11 mouse cellular contexts compared by ENCODE assay signal in the genomic region with DNA sequence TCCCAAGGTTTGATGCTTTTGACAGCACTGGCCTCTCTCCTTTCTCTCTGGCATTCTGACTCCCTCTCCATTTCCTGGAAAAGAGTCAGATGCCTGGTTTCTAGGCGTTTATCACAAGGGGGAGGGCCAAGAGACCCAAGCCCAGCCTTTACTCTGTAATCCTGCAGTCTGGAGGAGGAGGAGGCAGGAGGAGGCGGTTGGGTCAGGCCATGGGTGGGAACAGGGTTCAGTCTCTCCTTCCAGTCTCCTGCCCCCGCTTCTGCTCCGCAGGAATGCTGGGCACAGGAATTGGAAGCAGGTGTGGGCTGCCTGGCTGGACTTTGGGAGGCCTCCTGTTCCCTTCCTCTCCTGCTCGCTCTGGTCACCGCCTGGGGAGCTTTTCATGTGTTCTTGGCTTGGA. TPM values are rescaled to one million over a fixed set of nuclear protein-coding genes. Genes with fewer than 3 reads are reported as not detected.
DNase-seq lines count a peak whose midpoint lies in the region; ATAC-seq and TF ChIP-seq lines count a peak whose summit lies in the region.
"Had no signal": no experiment of that assay in that cellular context is flagged by ENCODE, and none has a peak within 500 bp of the region (broad histone marks: within the 10 kb centered on the region; RNA-seq: fewer than 3 reads in every experiment).

No protein-coding gene starts in this region.

- H3K36me3 ChIP-seq in heart, embryonic 13.5 days: 0 out of 2 replicates have a peak, but pooled peaks cover 5% of the 10 kb centered on the region
- H3K36me3 ChIP-seq in lung, postnatal 0 days (ENCODE audit: insufficient read depth, low read length): no peaks in the 10 kb centered on the region
- H3K36me3 ChIP-seq: liver, embryonic 15.5 days had no signal

- H3K27me3 ChIP-seq in heart, embryonic 13.5 days (replicated peaks): no peaks in the 10 kb centered on the region
- H3K27me3 ChIP-seq in lung, postnatal 0 days (replicated peaks; ENCODE audit: insufficient read depth, low read length): no peaks in the 10 kb centered on the region

- ATAC-seq in heart, embryonic 13.5 days (ENCODE audit: extremely low read depth, insufficient number of reproducible peaks, low FRiP score, low TSS enrichment): no peak
- ATAC-seq in lung, postnatal 0 days: no peak
- ATAC-seq: forebrain, postnatal 0 days had no signal

- H3K4me3 ChIP-seq in heart, embryonic 13.5 days: no peak overlapping the region
- no peak overlapping the region for H3K4me3 ChIP-seq in lung, postnatal 0 days (ENCODE audit: low read depth, low read length)
- H3K4me3 ChIP-seq: liver, embryonic 15.5 days had no signal

- no peak for TF ChIP-seq CTCF in lung, postnatal 0 days (IDR thresholded peaks at IDR 0.05)

- H3K9ac ChIP-seq in heart, embryonic 13.5 days: peak overlapping the region; percentile 62
- H3K9ac ChIP-seq in lung, postnatal 0 days (replicated peaks; ENCODE audit: low read depth): no peak overlapping the region
- H3K9ac ChIP-seq: forebrain, postnatal 0 days; liver, embryonic 15.5 days had no signal

- WGBS in heart, embryonic 13.5 days: 20% methylated on average over 6 of the region's 6 CpGs
- WGBS in lung, postnatal 0 days: 25% methylated on average over 6 of the region's 6 CpGs

- H3K27ac ChIP-seq in heart, embryonic 13.5 days (replicated peaks): peak overlapping the region; percentile 85
- H3K27ac ChIP-seq in lung, postnatal 0 days (ENCODE audit: low read length): peak overlapping the region; percentile 62; the same call in 1 of the 2 replicates
- H3K27ac ChIP-seq: liver, embryonic 15.5 days had no signal

- peak overlapping the region; percentile 16; the same call in 1 of the 2 replicates for H3K4me2 ChIP-seq in heart, embryonic 13.5 days
- no peak overlapping the region for H3K4me2 ChIP-seq in lung, postnatal 0 days (replicated peaks; ENCODE audit: low read depth, low read length)
- H3K4me2 ChIP-seq: liver, embryonic 15.5 days had no signal

- peaks cover 80% of the 10 kb centered on the region for H3K4me1 ChIP-seq in heart, embryonic 13.5 days
- H3K4me1 ChIP-seq in lung, postnatal 0 days (ENCODE audit: insufficient read depth, low read depth, low read length): peaks cover 3% of the 10 kb centered on the region; the same call in 1 of the 2 replicates
- H3K4me1 ChIP-seq: liver, embryonic 15.5 days had no signal

- DNase-seq in cerebellum, adult 11-12 months: peak; percentile 20
- no peak for DNase-seq in cerebellum, adult 8-10 months
- peak; percentile 57 for DNase-seq in kidney, postnatal 10 days
- DNase-seq in kidney, adult 11 months: no peak
- peak; percentile 52 for DNase-seq in lung, postnatal 0 days (ENCODE audit: low spot score)
- no peak for DNase-seq in layer of hippocampus, adult 18-20 months (ENCODE audit: low spot score in 2 of 2)
- DNase-seq in right cerebral cortex, adult 2 months (ENCODE audit: low spot score in 2 of 2): no peak
- DNase-seq: forebrain, postnatal 0 days; spleen, adult 18-20 months had no signal

- TF ChIP-seq EP300 in lung, postnatal 0 days (IDR thresholded peaks at IDR 0.05): no peak

- no peaks in the 10 kb centered on the region for H3K9me3 ChIP-seq in heart, embryonic 13.5 days
- H3K9me3 ChIP-seq in lung, postnatal 0 days (ENCODE audit: low read length): no peaks in the 10 kb centered on the region
- H3K9me3 ChIP-seq: liver, embryonic 15.5 days had no signal

RNA-seq across cellular contexts. Expression of a gene that starts 7.3 kb away (rescaled TPM):
- 51.5 TPM in 2 replicates for polyA plus RNA-seq in heart, embryonic 13.5 days (2015; fragmentation: Nextera tagmentation; extraction: Ambion mirVana)
- 121 and 122 TPM in 2 replicates for polyA plus RNA-seq in lung, postnatal 0 days (2015; fragmentation: Nextera tagmentation; extraction: Ambion mirVana)
- 1 to 10 TPM; 2.5 to 3.2 TPM for total RNA-seq in layer of hippocampus, adult 18-20 months (2021)

RNA-seq across cellular contexts. Expression of a gene that starts 52.7 kb away (rescaled TPM):
- polyA plus RNA-seq in heart, embryonic 13.5 days (2015; fragmentation: Nextera tagmentation; extraction: Ambion mirVana): 25.0 and 25.6 TPM in 2 replicates
- polyA plus RNA-seq in lung, postnatal 0 days (2015; fragmentation: Nextera tagmentation; extraction: Ambion mirVana): 30.8 and 34.3 TPM in 2 replicates
- 10 to 100 TPM; 77.5 to 80.3 TPM for total RNA-seq in layer of hippocampus, adult 18-20 months (2021)

RNA-seq across cellular contexts. Expression of a gene that starts 56.1 kb away (rescaled TPM):
- polyA plus RNA-seq in heart, embryonic 13.5 days (2015; fragmentation: Nextera tagmentation; extraction: Ambion mirVana): 11.9 and 12.9 TPM in 2 replicates
- 6.4 and 6.8 TPM in 2 replicates for polyA plus RNA-seq in lung, postnatal 0 days (2015; fragmentation: Nextera tagmentation; extraction: Ambion mirVana)
- 10 to 100 TPM; 13.2 to 15.8 TPM for total RNA-seq in layer of hippocampus, adult 18-20 months (2021)

Comparison
In these comparisons a context has a peak if more than half of its experiments do, and no peak if none do; other contexts are left out.
1. DNase-seq: peak in cerebellum, adult 11-12 months (single experiment), kidney, postnatal 10 days (single experiment) and lung, postnatal 0 days (single experiment); none in cerebellum, adult 8-10 months (single experiment), kidney, adult 11 months (single experiment), layer of hippocampus, adult 18-20 months (0 of 2) and right cerebral cortex, adult 2 months (0 of 2).